Mouse (Mus musculus): ENCODE measurements around the gene Foxn3. TPM values are rescaled to one million over a fixed set of nuclear protein-coding genes. Genes with fewer than 3 reads are reported as not detected.
A peak's percentile ranks its signal among the peaks of the same experiment; 100 is the strongest.

The Foxn3 gene
- total and polyA plus RNA-seq, 2 experiments from 2014 or later: 50.4 to 69.0 TPM

DNA sequence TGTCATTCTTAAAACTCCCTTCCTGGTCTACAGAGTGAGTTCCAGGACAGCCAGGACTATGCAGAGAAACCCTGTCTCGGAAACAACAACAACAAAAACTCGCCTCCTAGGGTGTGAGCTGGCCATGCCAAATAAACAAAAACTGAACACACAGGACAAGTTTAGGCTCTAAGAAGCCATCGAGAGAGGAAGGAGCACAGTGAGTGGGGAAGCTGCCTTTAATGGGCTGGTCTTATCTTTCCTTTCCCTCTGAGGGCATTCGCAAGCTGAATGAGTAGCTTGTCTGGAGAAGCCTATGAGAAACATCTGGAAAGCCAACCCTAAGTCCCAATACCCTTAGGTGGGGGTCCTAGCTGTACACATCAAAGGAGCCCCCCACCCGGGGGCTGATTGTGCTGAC lies 168.7 kb downstream of the Foxn3 start:
- H3K36me3 ChIP-seq (ENCODE audit: insufficient read depth, low read length): no peaks in the 10 kb centered on the region
- H3K4me1 ChIP-seq (ENCODE audit: insufficient read depth, low read length): no peaks in the 10 kb centered on the region
- no peak for TF ChIP-seq CTCF (IDR thresholded peaks at IDR 0.05; ENCODE audit: low read depth)
- no peaks in the 10 kb centered on the region for H3K9me3 ChIP-seq (ENCODE audit: low read length)
- H3K27ac ChIP-seq: no peak overlapping the region
- no peak overlapping the region for H3K4me3 ChIP-seq (ENCODE audit: low read length)
- no peak overlapping the region for H3K9ac ChIP-seq (replicated peaks; ENCODE audit: low read length)
- no peaks in the 10 kb centered on the region for H3K27me3 ChIP-seq (ENCODE audit: insufficient read depth, low read length)
- DNase-seq (ENCODE audit: low spot score) (no peak), ATAC-seq (no peak)
- 64% methylated on average over 5 of the region's 5 CpGs for WGBS
- H3K4me2 ChIP-seq (ENCODE audit: low read depth, low read length): no peak overlapping the region

DNA sequence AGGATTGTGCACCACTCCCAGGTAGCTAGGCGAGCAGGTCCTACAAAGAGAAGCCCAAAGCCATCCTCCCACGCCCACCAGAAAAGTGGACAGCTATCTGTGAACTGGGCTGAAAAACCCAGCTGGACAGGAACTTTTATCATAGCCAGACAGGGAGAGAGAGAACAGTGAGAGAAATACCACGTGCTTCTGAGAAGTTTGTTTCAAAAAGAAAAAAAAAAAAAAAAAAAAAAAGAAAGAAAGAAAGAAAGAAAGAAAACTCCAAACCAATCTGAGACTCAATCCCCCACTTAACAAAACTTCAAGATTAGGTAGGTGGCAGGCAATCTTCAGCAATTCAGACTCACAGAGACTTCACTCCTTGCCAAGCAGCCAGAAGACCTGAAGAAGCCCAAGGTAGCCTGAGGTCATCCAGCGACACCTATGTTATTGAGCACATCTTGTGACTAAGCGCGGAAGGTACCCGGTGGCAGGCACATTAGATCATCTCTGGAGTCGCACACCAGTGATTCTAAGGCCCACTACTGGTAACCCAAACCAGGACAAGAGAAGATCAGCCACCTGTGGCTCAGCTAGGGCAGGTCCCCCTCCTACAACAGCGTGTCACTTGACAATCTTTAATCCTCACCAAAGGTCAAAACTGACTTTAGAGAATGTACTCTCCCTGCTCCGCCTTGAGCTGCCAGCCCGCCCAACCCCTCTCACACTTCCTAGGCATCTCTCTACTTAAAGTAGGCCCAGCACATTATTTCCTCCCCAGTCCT lies 169.3 kb downstream of the Foxn3 start:
- Histone ChIP-seq H3K4me3 (ENCODE audit: low read length) (peak overlapping the region; percentile 89), H3K9ac (replicated peaks; ENCODE audit: low read length) (peak overlapping the region; percentile 77; the same call in 1 of the 2 replicates), H3K36me3 (ENCODE audit: insufficient read depth, low read length) (no peaks in the 10 kb centered on the region), H3K4me1 (ENCODE audit: insufficient read depth, low read length) (no peaks in the 10 kb centered on the region), H3K27ac (no peak overlapping the region), H3K9me3 (ENCODE audit: low read length) (no peaks in the 10 kb centered on the region), H3K4me2 (ENCODE audit: low read depth, low read length) (peak overlapping the region; percentile 91), H3K27me3 (ENCODE audit: insufficient read depth, low read length) (no peaks in the 10 kb centered on the region)
- TF ChIP-seq CTCF (IDR thresholded peaks at IDR 0.05; ENCODE audit: low read depth): no peak
- ATAC-seq (no peak), DNase-seq (ENCODE audit: low spot score) (no peak)
- WGBS: 53% methylated on average over 11 of the region's 11 CpGs

DNA sequence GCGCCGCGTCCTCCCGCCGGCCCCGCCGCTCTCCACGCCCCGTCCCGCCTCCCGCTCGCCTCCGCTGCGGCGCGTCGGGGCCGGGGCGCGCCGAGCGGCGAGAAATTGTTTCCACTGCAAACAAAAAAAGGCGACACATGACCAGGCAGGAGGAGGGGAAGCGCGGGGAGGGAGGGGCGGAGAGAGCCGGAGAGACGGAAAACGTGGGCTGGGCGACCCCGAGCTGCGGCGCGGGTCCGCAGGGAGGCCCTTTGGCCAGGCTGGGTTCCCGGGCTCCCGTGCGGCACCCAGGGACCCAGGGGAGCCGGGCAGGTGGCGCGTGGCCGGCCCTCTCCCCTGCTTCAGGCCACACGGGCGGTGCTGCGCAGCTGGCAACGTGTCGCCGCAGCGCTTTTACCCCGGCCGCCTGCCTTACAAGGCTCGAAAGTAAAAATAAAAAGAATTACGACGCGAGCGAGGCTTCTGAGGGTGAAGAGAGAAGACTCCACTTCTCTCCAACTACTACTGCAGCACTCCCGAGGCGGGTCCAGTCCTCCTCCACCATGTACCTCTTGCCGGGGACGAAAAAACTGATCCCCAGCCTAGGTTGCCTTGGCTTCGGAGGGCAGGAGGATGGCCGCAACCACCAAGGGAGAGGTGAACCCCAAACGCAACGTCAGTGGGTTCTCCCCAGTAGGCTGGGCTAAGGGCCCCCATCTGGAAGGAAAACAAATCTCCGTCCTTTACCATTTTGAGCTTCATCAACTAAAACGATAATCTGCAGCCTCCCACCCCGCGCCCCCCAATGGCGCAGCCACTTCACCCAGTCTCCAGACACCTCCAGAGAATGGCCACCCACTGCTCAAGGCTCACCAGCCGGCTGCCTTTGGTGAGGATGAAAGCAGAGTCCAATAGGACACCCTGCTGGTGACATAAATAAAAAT lies 170.2 kb downstream of the Foxn3 start:
- WGBS: under 1% methylated on average over 67 of the region's 71 CpGs
- H3K4me1 ChIP-seq (ENCODE audit: insufficient read depth, low read length): no peaks in the 10 kb centered on the region
- peak overlapping the region; percentile 77 for H3K9ac ChIP-seq (replicated peaks; ENCODE audit: low read length)
- peak overlapping the region; percentile 91 for H3K4me2 ChIP-seq (ENCODE audit: low read depth, low read length)
- DNase-seq (ENCODE audit: low spot score): peak; percentile 92
- H3K4me3 ChIP-seq (ENCODE audit: low read length): peak overlapping the region; percentile 89
- no peaks in the 10 kb centered on the region for H3K36me3 ChIP-seq (ENCODE audit: insufficient read depth, low read length)
- H3K9me3 ChIP-seq (ENCODE audit: low read length): no peaks in the 10 kb centered on the region
- peak; percentile 82 for ATAC-seq
- no peaks in the 10 kb centered on the region for H3K27me3 ChIP-seq (ENCODE audit: insufficient read depth, low read length)
- TF ChIP-seq CTCF (IDR thresholded peaks at IDR 0.05; ENCODE audit: low read depth): peak; percentile 56
- peak overlapping the region; percentile 86 for H3K27ac ChIP-seq

DNA sequence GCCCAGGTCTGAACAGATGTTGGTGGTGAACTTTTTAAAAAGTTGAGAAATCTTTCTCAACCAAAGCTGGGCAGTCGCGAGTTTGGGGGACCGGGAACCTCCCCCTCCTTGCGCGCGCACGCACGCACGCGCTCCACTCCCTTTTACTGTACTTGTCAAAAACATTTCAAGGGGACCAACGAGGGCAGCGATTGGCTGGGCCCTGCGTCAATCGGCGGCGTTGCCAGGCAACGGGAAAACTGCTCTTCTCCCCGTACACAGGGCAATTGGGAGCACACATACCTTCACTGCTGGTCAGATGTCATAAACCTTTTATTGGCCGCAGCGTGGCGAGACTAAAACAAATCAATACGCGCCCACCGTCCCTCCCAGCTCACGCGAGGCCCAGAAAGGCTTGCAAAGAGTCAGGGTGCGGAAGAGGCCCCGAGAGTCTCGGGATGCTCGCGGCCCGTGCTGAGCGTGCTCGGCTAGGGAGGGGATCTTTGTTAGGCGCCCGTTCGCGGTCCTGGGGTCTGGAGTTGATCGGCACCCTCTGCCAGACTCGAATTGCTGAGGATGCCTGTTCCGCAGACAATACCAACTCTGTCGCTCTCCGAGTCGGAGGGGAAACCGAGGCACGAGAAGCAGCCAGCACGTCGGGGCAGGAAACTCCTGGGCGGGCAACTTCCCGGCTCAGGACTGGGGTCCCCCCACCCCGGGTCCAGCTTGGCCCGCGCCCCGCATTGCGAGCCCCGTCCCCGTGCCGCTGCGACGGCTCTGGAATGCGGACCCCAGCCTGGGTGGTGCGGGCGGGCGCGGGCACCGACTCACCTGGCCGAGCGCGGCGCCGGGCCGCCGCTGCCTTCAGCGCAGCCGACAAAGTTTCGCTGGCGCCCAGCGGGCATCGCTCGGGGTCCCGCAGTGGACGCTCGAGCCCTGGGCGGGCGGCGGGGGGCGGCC lies 171.2 kb downstream of the Foxn3 start:
- Histone ChIP-seq H3K4me1 (ENCODE audit: insufficient read depth, low read length) (no peaks in the 10 kb centered on the region), H3K9me3 (ENCODE audit: low read length) (no peaks in the 10 kb centered on the region), H3K4me2 (ENCODE audit: low read depth, low read length) (peak overlapping the region; percentile 91), H3K9ac (replicated peaks; ENCODE audit: low read length) (peak overlapping the region; percentile 77), H3K27me3 (ENCODE audit: insufficient read depth, low read length) (no peaks in the 10 kb centered on the region), H3K4me3 (ENCODE audit: low read length) (peak overlapping the region; percentile 89), H3K27ac (peak overlapping the region; percentile 86), H3K36me3 (ENCODE audit: insufficient read depth, low read length) (no peaks in the 10 kb centered on the region)
- ATAC-seq: peak; percentile 90
- TF ChIP-seq CTCF (IDR thresholded peaks at IDR 0.05; ENCODE audit: low read depth): no peak
- DNase-seq (ENCODE audit: low spot score): peak; percentile 97
- WGBS: 1% methylated on average over 78 of the region's 87 CpGs

DNA sequence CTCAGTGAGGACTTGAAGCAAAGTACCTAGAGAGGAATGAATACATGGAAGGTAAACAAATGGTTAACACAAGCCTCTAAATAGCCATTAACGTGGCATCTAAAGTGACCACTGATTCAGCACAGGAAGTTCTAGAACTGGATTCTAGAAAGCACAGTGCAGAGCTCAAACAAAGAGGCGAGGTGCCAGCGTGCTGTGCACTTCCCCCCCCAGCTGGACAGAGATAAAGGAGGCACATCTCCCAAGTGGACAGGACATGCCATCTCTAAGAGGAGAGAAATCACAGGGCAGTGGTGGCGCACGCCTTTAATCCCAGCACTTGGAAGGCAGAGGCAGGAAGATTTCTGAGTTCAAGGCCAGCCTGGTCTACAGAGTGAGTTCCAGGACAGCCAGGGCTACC lies 173.0 kb downstream of the Foxn3 start:
- H3K27me3 ChIP-seq (ENCODE audit: insufficient read depth, low read length): no peaks in the 10 kb centered on the region
- no peaks in the 10 kb centered on the region for H3K4me1 ChIP-seq (ENCODE audit: insufficient read depth, low read length)
- DNase-seq (ENCODE audit: low spot score): no peak
- H3K27ac ChIP-seq: no peak overlapping the region
- no peak overlapping the region for H3K4me2 ChIP-seq (ENCODE audit: low read depth, low read length)
- H3K36me3 ChIP-seq (ENCODE audit: insufficient read depth, low read length): no peaks in the 10 kb centered on the region
- no peak overlapping the region for H3K9ac ChIP-seq (replicated peaks; ENCODE audit: low read length)
- no peak for TF ChIP-seq CTCF (IDR thresholded peaks at IDR 0.05; ENCODE audit: low read depth)
- no peak for ATAC-seq
- H3K9me3 ChIP-seq (ENCODE audit: low read length): no peaks in the 10 kb centered on the region
- 65% methylated on average over 5 of the region's 5 CpGs for WGBS
- no peak overlapping the region for H3K4me3 ChIP-seq (ENCODE audit: low read length)

DNA sequence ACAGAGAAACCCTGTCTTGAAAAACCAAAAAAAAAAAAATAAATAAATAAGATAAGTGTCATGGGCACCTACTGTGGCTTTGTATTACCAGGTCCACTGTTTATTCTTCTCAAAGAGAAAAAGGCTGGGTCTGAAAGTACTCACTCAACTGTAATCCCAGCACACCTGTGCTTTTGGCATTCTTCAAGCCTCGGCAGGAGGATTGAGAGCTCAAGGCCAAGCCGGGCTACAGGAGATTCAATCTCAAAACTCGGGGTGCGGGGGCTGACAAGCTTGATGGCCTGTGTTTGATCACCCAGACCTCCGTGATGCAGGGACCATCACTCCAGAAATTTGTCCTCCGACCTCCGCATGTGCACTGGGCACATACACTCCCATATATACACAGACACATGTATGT lies 174.1 kb downstream of the Foxn3 start:
- no peak for ATAC-seq

More for the DNA sequence above, 174.1 kb downstream of the Foxn3 start:
- Histone ChIP-seq H3K27ac (no peak overlapping the region), H3K4me1 (ENCODE audit: insufficient read depth, low read length) (no peaks in the 10 kb centered on the region), H3K9me3 (ENCODE audit: low read length) (no peaks in the 10 kb centered on the region), H3K36me3 (ENCODE audit: insufficient read depth, low read length) (no peaks in the 10 kb centered on the region), H3K9ac (replicated peaks; ENCODE audit: low read length) (no peak overlapping the region), H3K27me3 (ENCODE audit: insufficient read depth, low read length) (no peaks in the 10 kb centered on the region), H3K4me2 (ENCODE audit: low read depth, low read length) (no peak overlapping the region), H3K4me3 (ENCODE audit: low read length) (no peak overlapping the region)
- TF ChIP-seq CTCF (IDR thresholded peaks at IDR 0.05; ENCODE audit: low read depth): no peak
- WGBS: 94% methylated on average over 7 of the region's 7 CpGs
- no peak for DNase-seq (ENCODE audit: low spot score)
